Mouse (Mus musculus) erythroid progenitor cell, adult 5-6 weeks (primary cell): ENCODE data around the gene Spata7. TPM values are rescaled to one million over a fixed set of nuclear protein-coding genes. Genes with fewer than 3 reads are reported as not detected.
"Not testable (repeated sequence)": the region's sequence is repeated elsewhere in the genome, so short reads cannot be mapped to it uniquely, and the experiment has no call there.

ENCODE experiments used
- ATAC-seq: replicated peaks from 2 replicates; pipeline ENCODE4 v1.8.0; 2016; ENCODE audit warnings: moderate number of reproducible peaks, mild to moderate bottlenecking, moderate TSS enrichment, inconsistent platforms; ENCODE audit not compliant: poor library complexity, low FRiP score, severe bottlenecking
- total RNA-seq, 2 experiments: library from RNA; stranded (forward) in 1 of 2; stranded (reverse) in 1 of 2; fragments of 150-400 nt in 1 of 2; fragments of 186-747, 209-891 nt in 1 of 2; gene quantifications; 2 replicates each; pipeline versions ENCODE4 v1.2.3 to v1.2.4; 2015 to 2017; ENCODE audit warnings: low replicate concordance in 2 of 2

Gene Spata7
- total RNA-seq (2015; ENCODE audit: low replicate concordance), result 8.4 TPM in 1 of 2 replicates, not detected in the other
- 1.4 and 3.2 TPM in 2 replicates for total RNA-seq (2017; ENCODE audit: low replicate concordance)

DNA sequence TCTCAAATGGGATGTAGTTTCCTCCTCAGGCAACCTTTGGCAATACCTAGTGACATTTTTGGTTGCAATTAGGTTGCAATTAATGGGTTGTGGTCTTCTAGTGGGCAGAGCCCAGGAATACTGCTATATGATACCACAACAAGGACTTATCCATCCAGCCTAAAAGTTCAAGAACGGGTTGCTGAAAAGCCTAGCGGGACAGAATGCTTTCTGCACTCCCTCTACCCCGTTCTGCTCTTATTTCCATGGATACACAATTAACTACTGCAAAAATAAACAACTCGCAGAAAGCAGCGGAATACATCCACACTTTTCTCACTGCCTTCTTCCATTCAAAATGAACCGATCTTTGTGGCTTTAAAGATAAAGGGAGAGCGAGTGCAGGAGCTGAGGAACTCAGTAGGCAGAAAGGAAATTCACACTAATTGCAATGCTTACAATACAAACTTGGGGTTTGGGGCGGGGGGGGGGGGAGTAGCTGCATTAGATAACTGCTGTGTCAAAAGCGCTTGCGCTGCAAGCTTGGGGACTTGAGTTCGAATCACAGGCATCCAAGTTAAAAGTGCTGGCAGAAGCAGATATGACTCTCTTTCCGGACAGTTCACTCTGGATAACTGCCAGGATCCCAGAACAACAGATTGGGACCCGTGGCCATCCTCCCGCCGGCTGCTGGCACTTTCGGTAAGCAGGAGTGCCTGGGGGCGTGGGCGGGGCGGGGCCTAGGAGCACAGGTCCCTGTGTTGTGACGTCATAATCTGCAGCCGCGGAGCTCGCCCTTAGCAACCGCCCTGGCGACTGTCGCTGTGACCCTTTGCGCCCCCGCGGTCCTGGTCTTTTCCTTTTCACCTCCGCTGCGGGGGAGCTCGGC lies at the start of gene Spata7:
Gene Spata7, plus strand, starts transcription at position 766 of the 868 bp plus-strand sequence.
- peak; percentile 97 for ATAC-seq

DNA sequence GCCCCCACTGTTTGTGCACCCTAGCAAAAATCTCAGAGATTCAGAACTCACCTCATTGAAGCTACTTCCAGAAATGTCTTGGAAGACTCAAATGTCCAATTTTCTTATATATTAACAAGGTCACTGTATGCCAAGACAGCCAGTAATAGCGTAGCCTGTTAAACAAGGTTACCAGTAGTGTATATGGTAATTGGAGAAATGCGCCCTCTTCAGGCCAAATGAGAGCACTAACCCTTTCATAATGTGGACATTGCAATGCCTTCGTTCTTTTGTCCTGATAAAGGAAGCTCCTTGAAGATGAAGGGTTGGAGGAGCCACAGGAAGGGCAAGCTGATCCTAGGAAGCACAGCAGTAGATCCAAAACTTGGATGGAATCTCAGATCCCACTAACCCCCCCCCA lies 42.7 kb upstream of the Spata7 start:
- no peak for ATAC-seq

DNA sequence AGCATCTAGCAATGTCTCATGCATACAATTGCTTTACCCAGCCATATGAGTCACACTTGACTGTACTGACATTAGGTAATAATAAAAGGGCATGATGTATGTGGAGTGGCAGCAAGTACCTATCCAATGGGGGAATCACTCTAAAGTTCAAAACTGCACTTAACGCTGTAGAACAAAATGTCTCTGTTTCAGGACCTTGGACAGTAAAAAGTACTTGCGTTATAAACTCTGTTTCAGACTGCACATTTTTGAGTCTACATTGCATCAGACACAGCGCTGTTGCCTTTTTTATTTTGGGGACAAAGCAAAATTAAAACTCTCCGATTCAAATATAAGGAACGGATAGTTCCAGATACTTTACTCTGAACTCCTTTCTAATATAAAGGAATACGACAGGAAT lies 39.4 kb upstream of the Spata7 start:
- ATAC-seq, result no peak

DNA sequence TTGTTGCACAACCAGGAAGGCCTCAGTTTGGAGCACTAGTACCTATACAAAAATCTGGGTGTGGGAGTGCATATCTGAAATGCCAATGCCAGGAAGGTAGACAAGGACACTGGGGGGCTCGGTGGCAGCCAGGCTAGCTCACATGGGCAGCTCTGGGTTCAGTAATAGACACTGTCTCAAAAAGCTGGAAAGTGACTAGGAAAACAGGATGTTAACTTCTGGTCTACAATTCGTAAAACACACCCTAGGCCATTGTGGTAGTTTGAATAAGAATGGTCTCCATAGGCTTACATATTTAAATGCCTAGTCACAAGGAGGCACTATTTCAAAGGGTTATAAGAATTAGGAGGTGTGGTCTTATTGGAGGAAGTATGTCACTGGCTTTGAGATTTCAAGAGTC lies 36.9 kb upstream of the Spata7 start:
- ATAC-seq, result no peak

DNA sequence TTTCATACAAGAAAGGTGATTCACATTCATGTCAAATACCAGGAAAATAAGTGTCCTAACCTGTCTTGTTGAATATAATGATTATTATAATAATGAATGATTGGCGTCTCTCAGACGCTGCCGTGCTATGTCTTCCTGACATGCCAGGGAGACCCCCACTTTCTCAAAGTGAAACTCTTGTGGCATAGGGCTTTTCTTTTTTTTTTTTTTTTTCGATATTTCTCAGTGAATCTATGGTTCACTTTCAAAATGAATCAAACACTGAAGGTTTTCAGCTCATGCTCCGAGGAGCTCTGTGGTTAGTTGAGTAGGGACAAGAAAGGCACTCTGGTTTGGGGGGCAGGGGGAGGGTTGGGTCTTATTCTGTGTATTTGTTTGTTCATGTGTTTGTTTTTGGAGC lies 27.1 kb upstream of the Spata7 start:
- ATAC-seq, result no peak

DNA sequence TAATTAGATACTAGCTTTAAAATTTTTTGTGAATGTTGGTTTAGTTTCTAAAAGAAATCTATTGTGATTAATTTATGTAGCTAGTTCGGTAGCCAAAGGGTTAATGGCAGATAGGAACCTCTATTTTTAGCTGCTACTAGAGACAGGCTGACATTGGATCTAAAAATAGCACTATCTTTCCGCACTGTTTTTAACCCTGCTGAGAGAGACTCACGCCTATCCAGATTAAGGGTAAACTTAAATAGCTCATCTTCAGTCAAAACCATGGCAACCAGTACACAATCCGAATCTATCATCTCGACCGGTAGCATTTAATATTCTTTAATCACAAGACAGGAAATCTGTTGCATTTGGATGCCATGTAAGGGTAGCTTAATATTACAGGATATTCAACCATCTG lies 25.8 kb upstream of the Spata7 start:
- no peak for ATAC-seq

DNA sequence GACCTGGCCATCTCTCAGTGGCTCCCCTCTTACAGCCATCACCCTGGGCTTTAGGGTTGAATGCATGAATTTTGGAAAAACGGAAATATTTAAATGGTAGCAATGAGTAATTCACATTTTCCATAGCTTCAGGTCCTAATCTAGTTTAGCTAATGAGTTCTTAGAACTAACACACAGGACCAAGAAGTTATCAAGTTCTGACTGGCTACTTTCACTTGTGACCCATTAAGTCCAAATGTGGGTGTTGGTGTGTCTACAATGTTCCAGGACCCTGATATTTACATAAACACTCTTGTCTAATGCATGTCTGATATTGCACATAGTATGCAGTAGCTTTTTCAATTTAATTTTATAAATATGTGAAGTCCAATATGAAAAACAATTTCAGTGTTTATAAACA lies 22.7 kb upstream of the Spata7 start:
- no peak for ATAC-seq

DNA sequence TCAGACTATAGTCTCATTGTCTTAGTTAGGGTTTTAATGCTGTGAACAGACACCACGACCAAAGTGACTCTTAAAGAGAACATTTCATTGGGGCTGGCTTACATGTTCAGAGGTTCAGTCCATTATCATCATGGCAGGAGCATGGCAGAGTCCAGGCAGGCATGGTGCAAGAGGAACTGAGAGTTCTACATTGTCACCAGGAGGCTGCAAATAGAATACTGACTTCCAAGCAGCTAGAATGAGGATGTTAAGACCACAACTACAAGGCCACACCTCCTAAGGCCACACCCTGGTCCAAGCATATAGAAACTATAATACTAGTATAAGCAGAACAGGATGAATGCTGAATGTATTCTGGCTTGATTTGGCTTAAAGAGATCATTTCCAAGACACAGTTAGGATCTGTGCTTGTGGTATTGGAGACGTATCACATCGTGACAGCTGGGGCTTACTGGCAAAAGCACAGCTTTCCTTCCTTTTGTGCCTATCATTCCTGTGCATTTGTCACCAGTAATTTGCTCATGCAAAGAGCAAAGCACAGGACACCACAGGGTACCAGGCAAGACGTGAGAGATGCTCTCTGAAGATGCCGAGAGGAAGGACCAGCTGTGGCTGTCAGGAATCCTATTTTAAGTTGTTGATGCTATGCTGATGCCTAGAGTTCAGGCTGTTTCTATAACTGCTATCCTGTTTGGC lies 21.2 kb upstream of the Spata7 start:
- ATAC-seq, result no peak

DNA sequence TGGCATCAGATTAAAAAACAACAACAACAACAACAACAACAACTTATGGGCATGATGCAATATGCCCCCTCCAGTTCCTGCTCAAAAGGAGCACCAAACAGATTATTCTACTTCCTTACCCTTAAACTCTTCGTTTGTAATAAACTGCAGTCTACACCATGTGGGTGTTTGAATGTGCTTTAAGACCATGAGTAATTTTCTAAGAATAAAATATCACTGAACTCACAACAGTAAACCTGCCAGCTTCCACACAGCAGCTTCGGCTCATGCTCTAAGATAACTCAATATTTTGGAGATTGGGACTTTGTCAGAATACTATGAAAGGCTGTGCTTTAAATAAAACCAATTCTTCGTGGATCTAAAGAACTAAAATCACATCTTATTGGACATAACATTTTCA lies 17.6 kb upstream of the Spata7 start:
- ATAC-seq, result no peak

DNA sequence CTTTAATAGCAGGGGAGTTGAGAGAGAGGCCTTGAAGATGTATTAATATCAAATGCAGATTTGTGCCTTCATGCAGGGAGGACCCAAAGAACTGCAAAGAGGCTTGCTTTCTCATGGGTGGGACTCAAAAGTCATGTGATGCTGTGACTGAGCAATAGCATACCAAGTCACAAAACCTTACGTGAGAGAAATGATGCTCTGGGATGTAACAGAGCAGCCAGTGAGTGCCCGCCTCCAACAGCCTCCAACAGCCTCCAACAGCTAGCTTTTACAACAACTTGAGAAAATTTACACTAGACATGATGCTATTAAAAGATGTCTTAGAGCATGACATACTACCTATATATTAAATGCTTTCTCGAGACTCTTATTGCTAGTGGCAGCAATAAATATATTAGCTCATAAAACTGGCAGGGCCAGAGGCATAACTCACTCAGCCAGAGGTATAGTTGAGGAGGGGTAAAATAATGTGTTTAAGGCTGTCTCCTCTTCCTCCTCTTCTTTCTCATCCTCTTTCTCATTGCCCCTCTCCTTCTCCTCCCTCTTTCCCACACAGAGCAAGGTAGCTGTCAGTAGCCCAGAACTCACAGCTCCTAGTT lies 12.9 kb upstream of the Spata7 start:
- ATAC-seq, result no peak

DNA sequence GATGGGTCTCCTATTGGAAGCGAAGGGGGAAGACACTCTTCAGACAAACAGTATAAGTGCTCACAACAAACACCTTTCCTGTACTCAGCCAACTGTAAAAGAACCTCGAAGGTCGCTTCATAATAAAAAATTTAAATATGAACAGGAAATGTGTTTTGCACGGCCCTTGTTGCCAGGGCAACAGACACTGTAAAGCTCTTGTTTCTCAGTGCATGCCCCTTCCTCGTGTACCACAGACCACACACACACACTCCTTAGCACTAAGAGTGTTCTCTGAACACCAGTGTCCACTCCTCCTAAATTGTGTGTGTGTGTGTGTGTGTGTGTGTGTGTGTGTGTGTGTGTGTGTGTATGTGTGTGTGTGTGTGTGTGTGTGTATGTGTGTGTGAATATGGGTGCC lies 12.2 kb upstream of the Spata7 start:
- no peak for ATAC-seq

DNA sequence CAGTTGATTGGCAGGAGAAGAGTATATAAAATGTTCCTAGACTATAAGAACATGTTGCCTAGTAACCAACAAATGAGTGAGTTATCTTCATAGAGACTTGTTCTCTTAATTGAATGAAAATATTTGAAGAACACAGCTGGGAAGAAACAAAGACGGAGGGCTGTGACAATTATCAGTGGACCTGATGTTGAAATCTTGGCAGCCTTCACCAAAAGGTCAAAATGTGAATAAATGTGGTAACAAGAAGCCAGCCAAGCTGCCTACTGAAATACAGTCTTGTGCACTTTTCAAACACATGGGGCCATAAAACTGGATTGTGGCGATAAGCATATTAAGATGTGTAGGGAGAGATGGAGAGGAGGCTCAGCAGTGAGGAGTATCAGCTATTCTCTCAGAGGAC lies 8.5 kb upstream of the Spata7 start:
- ATAC-seq, result no peak

DNA sequence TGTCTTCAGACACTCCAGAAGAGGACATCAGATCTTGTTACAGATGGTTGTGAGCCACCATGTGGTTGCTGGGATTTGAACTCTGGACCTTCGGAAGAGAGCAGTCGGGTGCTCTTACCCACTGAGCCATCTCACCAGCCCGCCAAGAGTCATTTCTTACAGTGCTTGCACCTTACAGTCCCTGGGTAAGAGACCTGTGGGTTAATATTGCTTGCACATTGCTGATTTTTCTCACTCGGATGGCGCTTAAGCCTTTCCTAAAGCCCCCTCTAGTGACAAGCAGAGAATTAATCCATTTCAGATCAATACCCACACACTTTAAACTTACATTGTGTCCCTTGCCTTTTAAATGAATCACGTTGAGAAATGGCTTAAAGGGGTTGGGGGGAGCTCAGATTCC lies 7.0 kb upstream of the Spata7 start:
- ATAC-seq, result not testable (repeated sequence)

DNA sequence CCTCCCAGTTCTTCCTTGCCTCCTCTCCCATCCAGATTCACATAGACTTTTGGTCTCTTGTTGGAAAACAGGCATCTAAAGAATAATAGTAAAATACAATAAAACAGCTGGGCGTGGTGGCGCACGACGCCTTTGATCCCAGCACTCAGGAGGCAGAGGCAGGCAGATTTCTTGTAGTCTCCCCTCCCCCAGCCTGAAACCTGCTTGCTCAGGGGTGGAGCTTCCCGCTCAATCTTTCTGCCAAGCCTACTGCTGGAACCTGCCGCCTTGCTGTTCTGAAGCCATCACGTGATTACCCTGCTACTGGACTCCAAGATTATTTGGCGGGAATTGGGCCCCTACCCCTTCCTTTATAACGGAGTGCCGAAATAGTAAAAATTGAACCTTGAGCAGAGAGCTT lies 4.7 kb upstream of the Spata7 start:
- ATAC-seq, result not testable (repeated sequence)

DNA sequence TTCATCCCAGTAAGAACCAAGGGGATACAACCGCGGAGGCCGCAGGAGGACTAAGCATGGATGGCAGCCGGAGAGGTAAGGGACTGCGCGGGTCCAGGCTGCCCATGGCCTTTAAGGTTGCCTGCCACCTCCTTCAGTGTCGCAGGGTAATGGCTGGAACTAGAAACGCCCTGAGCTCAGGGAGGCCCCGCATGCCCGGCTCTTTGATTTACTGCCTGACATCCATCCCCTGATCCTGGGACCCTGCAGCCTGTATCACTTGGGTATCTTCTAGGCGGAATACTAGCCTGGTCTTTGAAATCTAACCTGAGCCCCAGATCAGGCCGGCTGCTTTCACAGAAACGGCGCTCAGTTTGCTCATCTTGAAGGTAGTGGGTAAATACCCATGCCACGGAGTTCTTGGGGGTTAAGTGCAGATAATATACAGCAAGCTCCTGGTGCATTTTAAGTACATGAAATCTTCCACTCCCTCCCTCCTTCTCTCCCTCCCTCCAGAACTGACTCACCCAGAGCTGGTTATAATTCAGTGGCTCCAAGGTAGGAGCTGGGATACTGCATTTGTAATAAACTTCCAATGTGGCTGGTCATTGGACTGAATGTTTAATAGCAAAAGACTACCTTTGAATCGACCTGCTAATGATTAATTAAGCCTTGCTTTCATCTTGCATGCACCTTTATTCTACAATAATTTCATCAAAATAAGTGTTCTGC lies 458 bp downstream of the Spata7 start:
- peak; percentile 67; the same call in 1 of the 2 replicates for ATAC-seq

DNA sequence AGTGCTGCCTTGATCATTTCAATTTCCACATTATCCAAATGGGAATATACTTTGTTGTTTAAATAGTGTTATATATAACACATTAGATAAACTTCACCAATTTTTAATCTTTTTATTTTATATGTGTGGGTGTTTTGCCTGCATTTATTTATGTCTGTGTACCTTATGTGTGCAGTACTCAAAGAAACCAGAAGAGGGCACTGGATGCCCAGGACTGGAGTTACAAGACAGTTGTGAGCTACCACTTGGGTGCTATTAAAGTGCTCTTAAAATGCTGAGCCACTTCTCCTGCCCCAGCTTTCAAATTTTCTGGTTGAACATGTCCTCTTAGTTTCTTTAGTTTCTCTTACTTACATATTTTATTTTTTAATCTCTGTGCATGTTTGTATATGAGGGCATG lies 16.9 kb downstream of the Spata7 start:
- no peak for ATAC-seq

DNA sequence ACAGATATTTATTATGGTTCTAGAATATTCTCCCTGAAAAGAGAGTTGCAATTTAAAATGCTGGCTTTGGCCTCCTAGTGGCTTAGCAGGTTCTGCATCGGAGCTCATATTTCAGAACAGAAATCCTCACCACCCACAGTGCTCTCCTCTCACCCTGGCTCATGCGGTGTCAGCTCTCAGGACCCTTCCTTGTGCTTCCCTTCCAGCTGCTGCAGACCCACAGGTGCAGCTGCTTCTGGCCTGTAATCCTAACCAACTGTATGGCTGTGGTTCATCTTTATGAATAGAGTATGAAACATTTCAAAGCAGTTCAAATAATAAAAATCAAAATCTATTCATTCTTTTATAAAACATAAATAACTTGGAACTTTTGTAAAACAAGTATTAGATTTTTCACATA lies 28.9 kb downstream of the Spata7 start:
- ATAC-seq, result no peak

DNA sequence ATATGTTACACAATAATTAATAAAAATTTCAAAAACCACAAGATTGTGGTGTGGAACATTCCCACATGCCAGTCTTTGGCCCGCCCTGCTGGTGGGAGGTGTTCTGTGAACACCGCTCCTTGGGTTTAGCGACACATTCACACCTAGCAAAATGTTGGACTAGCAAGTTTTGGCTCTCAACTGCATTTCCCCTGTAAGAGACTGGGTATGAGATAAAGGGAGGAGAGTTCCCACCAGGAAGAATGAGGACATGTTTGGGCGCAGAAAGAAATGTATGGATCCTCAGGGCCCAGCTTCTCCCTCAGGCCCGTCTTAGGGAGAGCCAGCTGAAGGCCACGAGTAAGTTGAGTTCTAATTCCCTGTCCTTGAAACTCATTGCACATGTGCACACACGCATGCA lies 34.7 kb downstream of the Spata7 start:
- ATAC-seq, result no peak

DNA sequence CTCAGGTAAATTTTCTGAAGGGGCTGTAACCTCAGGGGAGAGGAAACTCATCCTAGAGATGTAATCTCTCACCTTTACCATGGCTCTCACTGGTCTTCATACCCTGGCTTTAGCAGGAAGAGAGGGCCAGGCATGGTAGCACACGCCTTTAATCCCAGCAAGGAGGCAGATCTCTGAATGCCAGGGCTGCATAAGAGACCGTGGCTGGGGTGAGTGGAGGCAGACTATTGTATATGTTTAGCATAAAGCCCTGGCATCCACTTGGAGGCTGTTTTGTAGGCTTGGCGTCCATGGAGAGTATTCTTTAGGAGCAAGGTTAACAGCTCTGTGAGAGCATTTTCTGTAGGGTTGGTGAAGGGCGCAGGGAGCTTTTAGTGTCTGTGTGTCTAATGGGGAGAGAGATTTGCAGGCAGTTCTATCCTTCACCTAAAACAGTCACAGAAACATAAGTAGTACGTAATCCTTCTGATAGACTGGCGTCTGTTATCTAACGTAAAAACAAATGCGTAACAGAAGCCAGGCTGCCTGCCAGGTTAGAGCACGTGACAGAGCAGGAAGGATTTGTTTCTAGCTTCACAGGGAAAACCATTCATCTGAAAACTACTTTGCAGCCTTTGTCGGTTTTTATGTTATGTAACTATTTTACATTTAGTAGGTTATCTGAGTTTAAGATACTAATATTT lies 40.3 kb downstream of the Spata7 start:
- ATAC-seq, result no peak

DNA sequence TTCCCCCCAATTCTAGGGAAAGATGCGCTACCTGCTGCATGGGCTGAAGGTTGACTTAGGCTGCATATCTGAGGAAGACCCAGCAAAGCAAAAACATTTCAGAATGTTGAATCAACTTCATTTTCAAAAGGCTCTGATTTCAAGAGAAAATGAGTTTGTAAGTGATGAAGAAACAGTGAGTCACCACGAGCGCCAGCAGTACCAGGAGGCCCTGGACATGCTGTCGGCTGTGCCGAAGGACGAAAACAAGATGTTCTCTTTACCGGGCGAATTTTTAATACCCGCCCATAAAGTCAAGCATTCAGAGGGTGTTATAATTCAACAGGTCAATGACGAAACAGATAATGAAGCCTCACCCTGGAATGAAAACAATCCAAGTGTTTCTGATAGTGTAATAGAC lies 41.1 kb downstream of the Spata7 start:
- no peak for ATAC-seq
